Mouse (Mus musculus): ENCODE measurements at regions not wholly inside any gene's neighbourhood (a gene's known extent, or its start where the extent isn't known, plus 50 kb on each side); places are given as distances from the start of the nearest gene placed in this dataset.

GRCm38 (mm10) chr2:133906269-133906668, 354.3 kb downstream of the Bmp2 start:
- Histone ChIP-seq H3K36me3 (ENCODE audit: control insufficient read depth, insufficient read depth, low read length) (no peaks in the 10 kb centered on the region), H3K4me1 (ENCODE audit: control insufficient read depth, insufficient read depth, insufficient read length, low read length) (no peaks in the 10 kb centered on the region), H3K27ac (ENCODE audit: insufficient read depth, low read depth, low read length) (no peak overlapping the region), H3K27me3 (ENCODE audit: control insufficient read depth, insufficient read depth, low read length) (no peaks in the 10 kb centered on the region), H3K4me3 (ENCODE audit: low read depth, low read length) (no peak overlapping the region)
- 73% methylated on average over 6 of the region's 6 CpGs for WGBS
- TF ChIP-seq CTCF (IDR thresholded peaks at IDR 0.05; ENCODE audit: extremely low read depth, insufficient read length, insufficient replicate concordance, low read depth, low read length) (no peak), POLR2A (IDR thresholded peaks at IDR 0.05; ENCODE audit: low read depth, low read length) (no peak)
